Mouse (Mus musculus): ENCODE data around the gene Satl1. TPM values are rescaled to one million over a fixed set of nuclear protein-coding genes. Genes with fewer than 3 reads are reported as not detected.
A peak's percentile ranks its signal among the peaks of the same experiment; 100 is the strongest.

The Satl1 gene
- polyA plus RNA-seq, 1 experiment: not detected

- no peak overlapping the region for H3K27ac ChIP-seq (ENCODE audit: insufficient read depth, low read depth, low read length)
- no peak overlapping the region for H3K4me3 ChIP-seq (ENCODE audit: insufficient read depth, low read depth, low read length)
- no peaks in the 10 kb centered on the region for H3K36me3 ChIP-seq (ENCODE audit: control insufficient read depth, insufficient read depth, low read length)
- peak; percentile 51 for DNase-seq
- WGBS: 29% methylated on average over 3 of the region's 3 CpGs
- H3K27me3 ChIP-seq (replicated peaks; ENCODE audit: control insufficient read depth, insufficient read depth, low read length): no peaks in the 10 kb centered on the region
- TF ChIP-seq CTCF (conservative IDR thresholded peaks at IDR 0.05; ENCODE audit: insufficient read depth, insufficient read length, low read depth, low read length): no peak
- no peak for TF ChIP-seq POLR2A (IDR thresholded peaks at IDR 0.05; ENCODE audit: low read depth, low read length)
- H3K4me1 ChIP-seq (ENCODE audit: control insufficient read depth, insufficient read depth, low read length): no peaks in the 10 kb centered on the region
These were observed 58.2 kb downstream of the Satl1 start for GRCm38 (mm10) chrX:112348395-112348791.

- TF ChIP-seq CTCF (conservative IDR thresholded peaks at IDR 0.05; ENCODE audit: insufficient read depth, insufficient read length, low read depth, low read length): no peak
- TF ChIP-seq POLR2A (IDR thresholded peaks at IDR 0.05; ENCODE audit: low read depth, low read length): no peak
- Histone ChIP-seq H3K36me3 (ENCODE audit: control insufficient read depth, insufficient read depth, low read length) (no peaks in the 10 kb centered on the region), H3K27ac (ENCODE audit: insufficient read depth, low read depth, low read length) (no peak overlapping the region), H3K27me3 (replicated peaks; ENCODE audit: control insufficient read depth, insufficient read depth, low read length) (no peaks in the 10 kb centered on the region), H3K4me3 (ENCODE audit: insufficient read depth, low read depth, low read length) (no peak overlapping the region), H3K4me1 (ENCODE audit: control insufficient read depth, insufficient read depth, low read length) (no peaks in the 10 kb centered on the region)
- 76% methylated on average over 4 of the region's 4 CpGs for WGBS
- no peak for DNase-seq
These were observed 58.8 kb downstream of the Satl1 start for GRCm38 (mm10) chrX:112347467-112348394.

DNA sequence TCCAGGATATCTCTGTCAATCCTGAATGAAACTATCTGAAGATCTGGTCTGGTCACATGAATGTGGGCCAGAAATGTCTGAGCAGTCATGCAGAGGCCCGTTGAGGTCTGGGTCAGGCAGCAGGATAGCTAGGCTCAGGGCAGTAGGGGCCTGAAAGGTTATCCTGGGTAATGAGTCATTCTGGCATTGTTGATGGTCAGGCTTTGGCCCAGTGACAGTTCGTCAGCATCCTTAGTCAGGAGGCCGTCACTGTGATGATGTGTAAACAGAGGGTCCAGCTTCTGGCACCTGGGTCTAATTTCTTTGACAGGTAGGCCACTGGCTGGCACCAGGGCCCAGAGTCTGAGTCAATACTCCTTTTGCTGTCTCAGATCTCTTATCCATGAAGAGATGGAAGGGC, 67.1 kb downstream of the Satl1 start:
- TF ChIP-seq POLR2A (IDR thresholded peaks at IDR 0.05; ENCODE audit: low read depth, low read length): no peak
- no peak for TF ChIP-seq CTCF (conservative IDR thresholded peaks at IDR 0.05; ENCODE audit: insufficient read depth, insufficient read length, low read depth, low read length)
- no peak for DNase-seq
- Histone ChIP-seq H3K36me3 (ENCODE audit: control insufficient read depth, insufficient read depth, low read length) (no peaks in the 10 kb centered on the region), H3K27me3 (replicated peaks; ENCODE audit: control insufficient read depth, insufficient read depth, low read length) (no peaks in the 10 kb centered on the region), H3K4me1 (ENCODE audit: control insufficient read depth, insufficient read depth, low read length) (no peaks in the 10 kb centered on the region), H3K4me3 (ENCODE audit: insufficient read depth, low read depth, low read length) (no peak overlapping the region), H3K27ac (ENCODE audit: insufficient read depth, low read depth, low read length) (no peak overlapping the region)
- 65% methylated on average over 3 of the region's 3 CpGs for whole genome bisulfite sequencing

Other genes with a start within 250 kb of the Satl1 start
- gene 4933403O08Rik, start 167.7 kb downstream of the Satl1 start, polyA plus RNA-seq (2012; rRNA removed): not detected in 2 replicates
- gene Apool, start 95.4 kb downstream of the Satl1 start, polyA plus RNA-seq (2012; rRNA removed): 8.7 and 15.0 TPM in 2 replicates
- gene 2010106E10Rik, start 88.5 kb upstream of the Satl1 start, polyA plus RNA-seq (2012; rRNA removed): not detected in 2 replicates
- gene Zfp711, start 193.7 kb upstream of the Satl1 start, polyA plus RNA-seq (2012; rRNA removed): 0.20 and 0.30 TPM in 2 replicates